Mouse (Mus musculus) E14TG2a.4 (cell line): ENCODE data around the gene LTO1.
A peak's percentile ranks its signal among the peaks of the same experiment; 100 is the strongest.

Source experiments
- H3K27me3 ChIP-seq: 2 replicates; pipeline ENCODE4 v1.6.1; 2014; ENCODE audit warnings: low read length, control low read depth; ENCODE audit not compliant: insufficient read depth
- H3K36me3 ChIP-seq: 2 replicates; pipeline ENCODE4 v1.6.1; 2014; ENCODE audit warnings: low read length, control low read depth; ENCODE audit not compliant: insufficient read depth
- H3K4me1 ChIP-seq: replicated peaks from 2 replicates; pipeline ENCODE4 v1.6.1; 2014; ENCODE audit warnings: low read depth, low read length, control low read depth
- H3K4me3 ChIP-seq: replicated peaks from 2 replicates; pipeline ENCODE4 v1.5.1; 2014; ENCODE audit warnings: mild to moderate bottlenecking, low read length
- H3K9me3 ChIP-seq: 2 replicates; pipeline ENCODE4 v1.6.1; 2014; ENCODE audit warnings: low read length, control low read depth
- CTCF ChIP-seq: conservative IDR thresholded peaks from 2 replicates; pipeline ENCODE4 v1.5.1; 2014; ENCODE audit warnings: low read length
- NANOG ChIP-seq: IDR thresholded peaks from 2 replicates; pipeline ENCODE4 v1.6.1; 2014; ENCODE audit warnings: borderline replicate concordance, low read length, mixed read lengths
- POU5F1 ChIP-seq: IDR thresholded peaks from 2 replicates; pipeline ENCODE4 v1.6.1; 2014; ENCODE audit warnings: low read length, borderline replicate concordance

The LTO1 gene

DNA sequence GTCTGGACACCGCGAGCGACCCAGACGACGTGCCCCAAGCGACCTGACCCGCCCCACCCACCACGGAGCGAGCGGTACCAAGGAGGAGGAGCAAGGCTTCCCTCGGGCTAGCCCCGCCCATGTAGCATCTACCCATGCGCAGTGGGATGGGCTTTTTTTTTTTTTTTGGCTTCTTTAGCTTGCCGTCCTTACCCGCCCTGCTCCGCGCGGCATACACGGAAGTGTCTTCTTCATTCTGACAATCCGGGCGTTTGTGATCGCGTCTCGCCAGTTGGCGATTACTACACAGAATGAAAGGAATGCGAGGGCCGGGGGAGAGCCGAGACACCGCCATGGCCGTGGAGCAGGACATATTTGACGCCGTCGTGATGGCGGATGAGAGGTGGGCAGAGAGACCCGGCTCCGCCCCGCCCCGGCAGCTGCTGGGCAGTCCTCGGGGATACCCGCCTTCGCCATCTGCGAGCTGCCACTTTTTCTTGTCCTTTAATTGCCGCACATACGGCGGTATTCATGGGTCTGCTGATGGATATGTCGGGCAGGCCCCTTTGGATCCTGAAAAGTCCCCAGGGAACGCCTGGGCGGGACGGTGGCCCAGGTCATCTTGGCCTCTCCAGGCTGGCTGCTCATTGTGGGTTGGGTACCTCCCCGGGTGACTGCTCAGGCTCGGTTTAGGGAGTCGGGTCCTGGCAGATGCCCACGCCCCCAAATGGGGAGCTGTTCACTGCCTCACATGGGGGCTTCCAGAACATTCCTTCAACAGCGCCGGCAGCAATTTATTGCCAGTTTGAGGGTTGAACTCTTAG is at the start of gene LTO1:
TSS of gene LTO1 (plus strand) at position 153 of the 803 bp plus-strand sequence.
- no peak for TF ChIP-seq NANOG
- no peak for TF ChIP-seq POU5F1
- TF ChIP-seq CTCF = no peak
- Histone ChIP-seq H3K9me3 (no peaks in the 10 kb centered on the region), H3K36me3 (peaks cover 39% of the 10 kb centered on the region), H3K4me3 (peak within 1 kb of the TSS; percentile 98), H3K27me3 (no peaks in the 10 kb centered on the region), H3K4me1 (peaks cover 23% of the 10 kb centered on the region)

- peaks cover 77% of the 10 kb centered on the region for H3K4me1 ChIP-seq
- H3K27me3 ChIP-seq = no peaks in the 10 kb centered on the region
- no peak for TF ChIP-seq POU5F1
- 0 out of 2 replicates have a peak, but pooled peaks have one; percentile 10 for TF ChIP-seq NANOG
- no peaks in the 10 kb centered on the region for H3K9me3 ChIP-seq
- peaks cover 56% of the 10 kb centered on the region for H3K36me3 ChIP-seq
- peak overlapping the region; percentile 49 for H3K4me3 ChIP-seq
Measured at GRCm38 (mm10) chr7:144867161-144867560, 47.7 kb upstream of the LTO1 start.

- H3K27me3 ChIP-seq = no peaks in the 10 kb centered on the region
- TF ChIP-seq NANOG (no peak), POU5F1 (no peak), CTCF (no peak)
- peak overlapping the region; percentile 49 for H3K4me3 ChIP-seq
- peaks cover 81% of the 10 kb centered on the region for H3K4me1 ChIP-seq
- no peaks in the 10 kb centered on the region for H3K9me3 ChIP-seq
- H3K36me3 ChIP-seq = peaks cover 51% of the 10 kb centered on the region
Measured at GRCm38 (mm10) chr7:144867602-144868001, 47.3 kb upstream of the LTO1 start.

DNA sequence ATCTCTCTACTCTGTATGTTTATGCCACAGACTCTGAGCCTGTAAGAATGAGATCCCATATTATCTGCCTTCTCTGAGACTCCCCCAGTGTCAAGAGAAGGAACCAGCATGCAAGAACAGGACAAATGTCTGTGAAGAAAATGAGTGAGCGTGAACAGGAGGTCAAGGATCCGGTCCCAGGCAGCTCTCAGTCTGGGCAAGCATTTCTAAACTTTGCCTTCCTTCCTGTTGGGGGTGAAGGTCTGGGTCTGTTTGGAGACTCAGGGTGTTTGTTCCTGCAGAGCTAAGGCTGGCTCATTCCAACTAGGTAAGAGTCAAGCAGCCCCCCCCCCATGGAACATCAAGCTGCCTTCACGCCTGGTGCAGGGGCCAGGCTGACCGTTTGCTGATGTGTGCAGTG is 42.5 kb upstream of the LTO1 start:
- Histone ChIP-seq H3K27me3 (no peaks in the 10 kb centered on the region), H3K9me3 (no peaks in the 10 kb centered on the region), H3K4me1 (peaks cover 76% of the 10 kb centered on the region), H3K4me3 (peak overlapping the region; percentile 46), H3K36me3 (peaks cover 7% of the 10 kb centered on the region)
- TF ChIP-seq POU5F1 (no peak), CTCF (no peak), NANOG (no peak)

- Histone ChIP-seq H3K27me3 (no peaks in the 10 kb centered on the region), H3K9me3 (no peaks in the 10 kb centered on the region), H3K4me1 (peaks cover 73% of the 10 kb centered on the region), H3K4me3 (peak overlapping the region; percentile 46), H3K36me3 (peaks cover 6% of the 10 kb centered on the region; the same call in 1 of the 2 replicates)
- TF ChIP-seq CTCF = no peak
- no peak for TF ChIP-seq POU5F1
- TF ChIP-seq NANOG = no peak
Measured at GRCm38 (mm10) chr7:144873160-144873559, 41.7 kb upstream of the LTO1 start.

- Histone ChIP-seq H3K36me3 (peaks cover 6% of the 10 kb centered on the region; the same call in 1 of the 2 replicates), H3K27me3 (no peaks in the 10 kb centered on the region), H3K4me3 (no peak overlapping the region), H3K4me1 (peaks cover 65% of the 10 kb centered on the region), H3K9me3 (no peaks in the 10 kb centered on the region)
- no peak for TF ChIP-seq POU5F1
- TF ChIP-seq CTCF = no peak
- TF ChIP-seq NANOG = no peak
Measured at GRCm38 (mm10) chr7:144874226-144874625, 40.7 kb upstream of the LTO1 start.

DNA sequence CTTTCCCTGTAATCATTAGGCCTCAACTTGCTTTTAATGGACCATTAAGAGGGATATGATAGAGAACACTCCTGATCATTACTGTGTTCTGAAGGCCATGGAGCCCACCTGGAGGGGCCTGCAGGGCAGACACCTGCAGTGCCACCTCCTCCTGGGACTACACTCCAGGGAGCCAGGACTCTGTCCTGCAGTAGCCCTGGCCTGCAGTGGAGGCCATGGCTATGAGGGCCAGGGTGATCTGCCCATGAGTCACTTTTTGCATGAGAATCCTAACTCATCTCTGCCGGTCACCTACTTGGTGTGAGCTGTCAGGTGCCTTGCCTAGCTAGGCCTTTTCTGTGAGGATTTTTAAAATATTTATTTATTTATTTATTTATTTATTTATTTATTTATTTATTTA is 36.5 kb upstream of the LTO1 start:
- Histone ChIP-seq H3K4me3 (no peak overlapping the region), H3K36me3 (no peaks in the 10 kb centered on the region), H3K4me1 (peaks cover 32% of the 10 kb centered on the region), H3K27me3 (no peaks in the 10 kb centered on the region; the same call in 1 of the 2 replicates), H3K9me3 (no peaks in the 10 kb centered on the region)
- TF ChIP-seq CTCF = no peak
- no peak for TF ChIP-seq NANOG
- no peak for TF ChIP-seq POU5F1

GRCm38 (mm10) chr7:144883106-144883505 is 31.8 kb upstream of the LTO1 start:
- Histone ChIP-seq H3K4me1 (peaks cover 15% of the 10 kb centered on the region), H3K27me3 (no peaks in the 10 kb centered on the region; the same call in 1 of the 2 replicates), H3K36me3 (no peaks in the 10 kb centered on the region), H3K4me3 (no peak overlapping the region), H3K9me3 (no peaks in the 10 kb centered on the region)
- no peak for TF ChIP-seq POU5F1
- TF ChIP-seq NANOG = no peak
- no peak for TF ChIP-seq CTCF

DNA sequence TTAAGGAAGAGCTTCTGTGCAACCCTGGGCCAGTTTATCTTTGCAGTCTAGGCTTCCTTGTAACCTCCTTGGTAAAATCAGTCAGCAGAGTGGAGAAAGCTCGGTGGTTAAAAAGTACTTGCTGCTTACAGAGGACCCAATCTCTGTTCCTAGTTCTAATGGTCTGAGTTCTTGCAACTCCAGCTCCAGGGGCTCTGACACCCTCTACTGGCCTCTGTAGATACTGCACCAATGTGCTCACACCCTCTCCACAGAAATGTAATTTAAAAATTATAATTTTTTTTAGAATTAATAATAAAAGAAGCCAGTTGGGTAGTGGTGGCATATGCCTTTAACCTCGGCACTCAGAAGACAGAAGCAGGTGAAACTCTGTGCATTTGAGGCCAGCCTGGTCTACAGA is 27.2 kb upstream of the LTO1 start:
- H3K27me3 ChIP-seq = 0 out of 2 replicates have a peak, but pooled peaks cover 3% of the 10 kb centered on the region
- TF ChIP-seq POU5F1 (no peak), CTCF (peak; percentile 88)
- H3K9me3 ChIP-seq = no peaks in the 10 kb centered on the region
- H3K4me1 ChIP-seq = peaks cover 45% of the 10 kb centered on the region
- no peak overlapping the region for H3K4me3 ChIP-seq
- H3K36me3 ChIP-seq = no peaks in the 10 kb centered on the region
